Mouse (Mus musculus) CH12F3 (cell line): Measurements from ENCODE around the gene Fam83e.

ENCODE experiments used
- in situ Hi-C: fragments of 300-500 bp; cut with MboI; formaldehyde crosslinking; loops from 2 replicates; pipeline ENCODE4 v1.14.3; 2020; ENCODE audit warnings: low sequenced_read_pairs

Gene Fam83e

GRCm38 (mm10) chr7:45730727-45731431 is 9.9 kb downstream of the Fam83e start:
- in situ Hi-C loops, result loop anchor here (5.0 kb wide), 1 partner anchor 71 kb away; no protein-coding TSS in a partner anchor

DNA sequence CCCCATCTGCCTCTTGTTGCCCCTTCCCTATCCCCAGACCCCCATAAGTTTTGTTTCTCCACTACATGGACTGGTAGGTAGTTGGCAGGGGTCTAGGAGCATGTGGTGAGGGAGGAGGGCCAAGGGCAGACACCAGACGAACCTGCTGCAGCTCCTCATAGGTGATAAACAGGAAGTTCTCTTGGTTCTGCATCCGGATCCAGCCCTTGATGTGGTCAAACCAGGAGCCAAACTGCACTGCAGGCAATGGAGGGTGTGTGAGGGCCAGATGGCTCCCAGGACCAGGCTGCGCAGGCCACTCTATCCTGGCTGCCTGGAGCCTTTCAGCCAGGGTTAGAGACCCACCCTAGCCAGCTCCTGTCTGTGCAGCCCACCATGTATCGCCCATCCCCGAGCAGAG is 12.5 kb downstream of the Fam83e start:
- in situ Hi-C loops, result loop anchor here (5.0 kb wide), 1 partner anchor 69 kb away; no protein-coding TSS in a partner anchor

DNA sequence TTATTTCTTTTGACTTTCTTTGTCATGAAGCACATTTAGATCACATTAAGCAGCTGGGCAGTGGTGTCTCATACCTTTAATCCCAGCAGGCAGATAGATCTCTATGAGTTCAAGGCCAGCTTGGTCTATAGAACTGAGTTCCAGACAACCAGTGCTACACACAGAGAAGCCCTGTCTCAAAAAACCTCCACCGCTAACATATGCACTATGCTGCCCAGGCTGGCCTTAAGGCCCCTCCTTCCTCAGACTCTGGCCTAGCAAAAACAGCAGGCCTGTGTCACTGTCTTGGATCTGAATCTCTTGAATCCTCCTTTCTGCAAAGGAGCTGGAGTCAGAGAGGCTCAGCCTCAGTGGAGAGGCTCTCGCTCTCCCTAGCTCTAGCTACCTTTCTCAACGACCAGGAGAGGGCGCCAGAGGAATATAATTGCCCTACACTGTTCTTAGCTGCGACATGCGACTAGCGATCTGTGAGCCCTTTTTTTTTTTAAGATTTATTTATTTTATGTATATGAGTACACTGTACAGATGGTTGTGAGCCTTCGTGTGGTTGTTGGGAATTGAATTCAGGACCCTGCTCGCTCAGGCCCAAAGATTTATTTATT is 18.3 kb downstream of the Fam83e start:
- in situ Hi-C loops, result no loop called here

DNA sequence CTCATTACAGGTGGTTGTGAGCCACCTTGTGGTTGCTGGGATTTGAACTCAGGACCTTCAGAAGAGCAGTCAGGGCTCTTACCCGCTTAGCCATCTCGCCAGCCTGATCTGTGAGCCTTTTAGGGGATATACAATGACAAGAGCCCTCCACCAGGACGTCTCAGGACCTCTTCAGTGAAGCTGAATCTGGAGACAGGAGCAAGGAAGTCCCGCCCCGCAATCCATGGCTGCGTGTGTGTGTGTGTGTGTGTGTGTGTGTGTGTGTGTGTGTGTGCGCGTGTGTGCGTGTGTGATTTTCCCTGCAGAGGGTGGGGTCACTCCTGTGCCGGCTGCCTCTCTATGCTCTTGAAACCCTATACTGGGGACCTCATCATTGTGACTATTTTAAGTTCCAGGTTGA is 18.8 kb downstream of the Fam83e start:
- in situ Hi-C loops, result loop anchor here (5.0 to 10.0 kb wide), 2 partner anchors 37 to 195 kb away; no protein-coding TSS in a partner anchor

- in situ Hi-C loops, result loop anchor here (5.0 to 10.0 kb wide), 2 partner anchors 36 to 193 kb away; no protein-coding TSS in a partner anchor
Measured at GRCm38 (mm10) chr7:45741308-45741707, 20.3 kb downstream of the Fam83e start.

DNA sequence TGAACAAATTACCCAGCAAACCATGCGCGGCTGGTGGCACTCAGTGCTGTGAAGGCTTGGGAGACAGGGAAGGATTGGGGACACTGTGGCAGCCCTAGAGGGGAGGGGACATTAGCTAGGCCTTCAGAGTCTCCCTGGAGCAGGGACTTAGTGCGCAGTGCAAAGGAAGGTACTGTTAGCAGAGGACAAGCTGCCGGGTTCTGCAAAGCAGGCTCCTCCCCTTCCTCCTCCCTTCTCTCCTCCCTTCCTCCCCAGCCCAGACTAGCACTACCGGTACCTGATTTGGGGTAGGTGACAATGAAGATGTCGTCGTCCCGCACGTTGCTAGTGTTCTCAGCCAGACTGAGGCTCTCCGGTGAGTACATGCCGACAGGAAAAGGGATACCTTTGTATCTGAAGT is 20.8 kb downstream of the Fam83e start:
- in situ Hi-C loops, result loop anchor here (5.0 to 10.0 kb wide), 2 partner anchors 36 to 193 kb away; no protein-coding TSS in a partner anchor

DNA sequence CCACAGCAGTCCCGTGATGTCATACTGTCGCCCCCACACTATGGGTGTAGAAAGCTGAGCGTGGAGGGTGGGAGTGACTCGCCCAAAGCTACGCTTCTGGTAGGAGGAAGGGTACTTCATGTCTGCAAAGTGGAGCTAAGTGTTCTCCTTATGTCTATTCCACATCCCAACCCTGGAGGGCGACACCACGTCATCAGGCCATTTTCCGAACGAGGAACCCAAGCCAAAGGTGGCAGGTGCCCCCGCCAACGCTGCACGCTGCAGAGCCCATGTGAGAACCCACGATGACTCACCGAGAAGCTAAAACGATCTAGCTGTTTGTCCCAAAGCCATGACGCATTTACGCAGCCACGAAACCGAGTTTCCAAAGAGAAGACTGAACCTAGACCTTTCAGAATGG is 21.3 kb downstream of the Fam83e start:
- in situ Hi-C loops, result loop anchor here (5.0 to 10.0 kb wide), 2 partner anchors 35 to 192 kb away; no protein-coding TSS in a partner anchor

DNA sequence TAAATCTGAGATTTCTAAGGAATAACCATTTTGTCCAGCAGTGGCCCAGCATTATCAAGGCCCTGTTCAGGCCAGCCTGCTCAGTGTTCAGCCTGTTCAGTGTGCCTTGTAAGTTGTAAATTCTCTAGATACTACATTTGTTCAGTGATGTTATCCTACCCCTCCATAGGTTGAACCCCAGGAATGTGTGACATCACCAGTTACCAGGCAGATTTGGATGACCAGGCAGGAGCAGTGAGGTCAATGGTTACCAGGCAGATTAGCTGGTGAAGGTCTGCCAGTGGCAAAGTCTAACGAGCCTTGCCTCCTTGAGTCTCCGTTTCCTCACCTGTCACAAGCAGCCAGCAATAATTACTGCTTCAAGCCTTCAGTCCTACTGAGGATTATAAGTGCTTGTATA is 23.4 kb downstream of the Fam83e start:
- in situ Hi-C loops, result loop anchor here (5.0 to 10.0 kb wide), 2 partner anchors 33 to 190 kb away; no protein-coding TSS in a partner anchor

- in situ Hi-C loops, result loop anchor here (10.0 kb wide), 1 partner anchor 188 kb away; no protein-coding TSS in a partner anchor
Measured at GRCm38 (mm10) chr7:45746518-45746917, 25.5 kb downstream of the Fam83e start.

GRCm38 (mm10) chr7:45747450-45747849 is 26.4 kb downstream of the Fam83e start:
- in situ Hi-C loops, result loop anchor here (10.0 kb wide), 1 partner anchor 187 kb away; no protein-coding TSS in a partner anchor

DNA sequence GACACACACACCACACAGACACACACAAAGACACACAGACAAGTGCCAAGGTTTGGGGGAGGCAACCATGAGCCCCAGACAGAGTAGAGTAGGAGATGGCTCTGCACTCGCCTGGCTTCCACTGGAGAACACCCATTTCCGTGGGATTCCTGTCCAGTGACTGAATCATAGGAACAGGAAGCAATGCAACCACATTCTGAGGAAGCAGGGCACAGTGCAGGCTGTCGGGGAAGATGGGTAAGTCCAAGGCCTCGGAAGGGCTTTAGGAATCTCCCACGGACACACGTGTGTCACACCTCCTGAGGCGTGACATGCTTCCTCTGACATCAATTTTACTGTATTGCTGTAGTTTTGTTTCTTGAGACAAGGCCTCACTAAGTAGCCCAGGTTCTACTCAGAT is 27.1 kb downstream of the Fam83e start:
- in situ Hi-C loops, result loop anchor here (10.0 kb wide), 1 partner anchor 187 kb away; no protein-coding TSS in a partner anchor

- in situ Hi-C loops, result loop anchor here (10.0 kb wide), 1 partner anchor 185 kb away; no protein-coding TSS in a partner anchor
Measured at GRCm38 (mm10) chr7:45749401-45749800, 28.4 kb downstream of the Fam83e start.

DNA sequence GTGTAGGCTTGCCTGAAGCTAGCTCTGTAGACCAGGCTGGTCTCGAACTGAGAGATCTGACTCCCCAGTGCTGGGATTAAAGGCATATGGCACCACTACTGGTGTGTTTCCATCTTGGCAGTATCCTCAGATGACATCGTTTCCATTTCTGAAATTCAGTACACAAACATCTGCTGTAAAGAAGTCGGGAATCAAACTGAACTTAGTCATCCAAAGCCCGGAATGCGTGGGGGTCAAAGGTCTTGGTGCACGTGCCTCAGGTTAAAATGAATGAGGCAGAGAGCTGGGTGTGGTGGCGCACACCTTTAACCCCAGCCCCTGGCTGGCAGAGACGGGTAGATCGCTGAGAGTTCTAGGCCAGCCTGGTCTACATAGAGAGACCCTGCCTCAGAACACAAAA is 29.1 kb downstream of the Fam83e start:
- in situ Hi-C loops, result no loop called here

DNA sequence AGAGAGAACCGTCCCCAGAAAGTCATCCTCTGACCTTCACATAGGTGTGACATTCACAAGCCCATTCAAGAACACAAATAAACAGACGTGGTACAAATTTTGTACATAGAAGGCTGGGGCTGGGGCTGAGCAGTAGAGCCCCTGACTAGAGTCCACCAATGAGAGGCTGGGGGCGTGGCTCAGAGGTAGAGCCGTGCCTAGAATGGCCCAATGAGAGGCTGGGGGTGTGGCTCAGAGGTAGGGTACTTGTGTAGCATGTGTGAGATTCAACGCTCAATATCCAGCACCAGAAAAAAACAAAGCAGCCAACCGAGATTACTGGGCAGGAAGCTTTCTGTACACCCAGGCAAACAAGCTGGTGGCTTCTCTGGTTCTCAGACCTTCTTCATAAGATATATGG is 34.7 kb downstream of the Fam83e start:
- in situ Hi-C loops, result no loop called here

DNA sequence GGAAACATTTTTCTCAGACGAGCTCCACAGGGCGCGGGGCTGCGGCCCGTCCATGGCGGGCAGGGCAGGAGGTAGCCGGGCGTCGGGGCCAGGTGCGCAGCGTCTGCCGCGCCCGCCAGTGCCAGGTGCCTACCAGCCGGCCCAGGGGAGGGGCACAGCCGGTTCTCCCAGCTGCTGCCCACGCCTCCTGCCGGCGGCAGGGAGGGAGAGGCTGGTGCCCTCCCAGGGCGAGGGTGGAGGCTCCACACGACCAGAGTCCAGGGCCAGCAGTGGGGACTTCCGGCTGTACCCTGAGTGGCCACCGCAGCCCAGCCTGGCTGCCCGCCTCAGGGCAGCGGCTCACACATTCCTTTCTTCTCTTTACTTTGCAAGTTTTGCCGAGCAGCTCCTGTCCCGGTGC is 38.4 kb downstream of the Fam83e start:
- in situ Hi-C loops, result no loop called here

- in situ Hi-C loops, result no loop called here
Measured at GRCm38 (mm10) chr7:45760151-45760550, 39.1 kb downstream of the Fam83e start.

GRCm38 (mm10) chr7:45765995-45766394 is 45.0 kb downstream of the Fam83e start:
- in situ Hi-C loops, result no loop called here

DNA sequence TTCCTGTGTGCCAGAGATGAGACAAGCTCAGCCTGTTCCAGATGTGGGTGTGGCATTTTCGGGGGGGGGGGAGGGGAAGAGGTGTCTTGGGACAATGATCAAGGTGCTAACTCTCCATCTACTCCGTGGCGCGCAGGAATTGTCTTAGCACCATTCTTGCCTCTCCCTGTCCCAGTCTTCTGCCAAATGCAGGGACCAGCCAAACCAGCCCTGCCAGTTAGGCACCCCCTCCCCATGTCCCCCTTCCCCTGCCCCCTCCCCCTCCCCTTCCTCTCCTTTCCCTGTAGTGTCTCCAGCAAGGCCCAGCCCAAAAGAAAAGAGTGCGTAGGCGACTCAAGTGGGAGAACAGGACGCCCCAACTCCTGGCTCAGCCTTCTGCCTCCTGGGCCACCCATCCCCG is 45.8 kb downstream of the Fam83e start:
- in situ Hi-C loops, result no loop called here

GRCm38 (mm10) chr7:45767500-45767899 is 46.5 kb downstream of the Fam83e start:
- in situ Hi-C loops, result no loop called here

- in situ Hi-C loops, result no loop called here
Measured at GRCm38 (mm10) chr7:45770427-45771082, 49.5 kb downstream of the Fam83e start.

GRCm38 (mm10) chr7:45771101-45771500 is 50.1 kb downstream of the Fam83e start:
- in situ Hi-C loops, result no loop called here
